Mouse (Mus musculus) heart, postnatal 0 days (tissue): ENCODE measurements at regions not wholly inside any gene's neighbourhood (a gene's known extent, or its start where the extent isn't known, plus 50 kb on each side); places are given as distances from the start of the nearest gene placed in this dataset.

Experiments
- CTCF ChIP-seq: IDR thresholded peaks from 2 replicates; pipeline ENCODE4 v1.5.1; 2016; ENCODE audit warnings: antibody characterized with exemption, control low read depth, low read depth
- EP300 ChIP-seq: IDR thresholded peaks from 2 replicates; pipeline ENCODE4 v1.6.1; 2016; ENCODE audit warnings: antibody characterized with exemption, low read depth

DNA sequence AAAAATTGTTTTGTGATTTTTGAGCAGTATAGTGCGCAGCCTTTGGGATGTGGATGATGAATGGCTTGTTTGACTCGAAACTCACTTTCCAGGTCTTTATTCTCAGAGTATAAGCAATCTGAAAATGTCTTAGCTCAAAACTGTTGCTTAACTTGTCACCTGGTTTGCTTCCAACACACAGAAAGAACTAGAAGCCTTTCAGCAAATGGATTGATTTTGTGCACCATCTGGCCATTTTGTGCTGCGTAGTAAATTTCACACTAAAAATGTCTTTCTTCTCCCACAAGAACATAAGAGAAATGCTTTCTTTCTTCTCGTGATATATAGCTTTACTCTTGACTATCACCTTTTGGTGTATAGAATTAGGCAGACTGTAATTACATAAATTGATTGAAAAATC is 219.1 kb downstream of the Lipi start:
- TF ChIP-seq CTCF, result no peak
- no peak for TF ChIP-seq EP300
